Mouse (Mus musculus) stomach, postnatal 0 days (tissue): ENCODE results near the gene Dlat.
A peak's percentile ranks its signal among the peaks of the same experiment; 100 is the strongest.

Experiments
- CTCF ChIP-seq: IDR thresholded peaks from 2 replicates; pipeline ENCODE4 v1.5.1; 2016; ENCODE audit warnings: antibody characterized with exemption, low read depth, mild to moderate bottlenecking, moderate library complexity
- EP300 ChIP-seq: optimal IDR thresholded peaks from 2 replicates; pipeline ENCODE3; 2016; ENCODE audit warnings: antibody characterized with exemption

DNA sequence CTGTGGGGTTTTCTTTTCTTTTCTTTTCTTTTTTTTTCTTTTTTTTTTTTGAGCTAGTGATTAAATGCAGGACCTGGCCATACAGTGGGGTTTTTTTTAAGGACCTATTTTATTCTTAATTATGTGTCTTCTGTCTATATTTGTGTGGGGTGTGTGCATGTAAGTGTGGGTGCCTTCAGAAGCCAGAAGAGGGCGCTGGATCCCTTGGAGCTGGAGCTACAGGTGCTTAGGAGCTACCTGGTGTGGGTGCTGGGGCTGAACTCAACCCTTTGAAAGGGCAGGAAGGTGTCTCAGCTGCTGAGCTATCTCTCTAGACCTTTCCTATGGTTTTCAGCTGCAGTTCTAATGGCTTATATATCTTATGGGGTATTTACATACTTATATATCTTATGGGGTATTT, 15.2 kb upstream of the Dlat start:
- TF ChIP-seq CTCF (peak; percentile 37), EP300 (no peak)
